Mouse (Mus musculus) testis, adult 10 weeks (tissue): ENCODE measurements around the gene Plce1. TPM values are rescaled to one million over a fixed set of nuclear protein-coding genes. Genes with fewer than 3 reads are reported as not detected.

Experiments
- polyA plus RNA-seq: library from polyadenylated mRNA; stranded (reverse); fragments of 350-450 nt; fragmentation: Illumina TruSeq; extraction: RNeasy Lipid Tissue Mini Kit (QIAGEN cat#74804); gene quantifications from one replicate; pipeline ENCODE4 v1.2.3, GENCODE M21; 2014; ENCODE audit warnings: low read depth, low replicate concordance

Gene Plce1
- 6.5 TPM for polyA plus RNA-seq

GRCm38 (mm10) chr19:38480731-38481621 lies at the start of gene Plce1:
Gene Plce1 (plus strand): TSS chr19:38481109.

GRCm38 (mm10) chr19:38818766-38819426 lies 338.0 kb downstream of the Plce1 start, which contains the start of gene Noc3l:
Gene Noc3l (minus strand): TSS chr19:38819237.

Other genes with a start within 250 kb of the Plce1 start
- 0.63 TPM for gene Lgi1, start 216.6 kb upstream of the Plce1 start, polyA plus RNA-seq
- 11.4 TPM for gene Slc35g1, start 85.1 kb upstream of the Plce1 start, polyA plus RNA-seq